Mouse (Mus musculus): ENCODE data around the gene Imp3. TPM values are rescaled to one million over a fixed set of nuclear protein-coding genes. Genes with fewer than 3 reads are reported as not detected.

The Imp3 gene
- total RNA-seq, 2 experiments from 2014 or later, result 52.4 to 53.2 TPM

DNA sequence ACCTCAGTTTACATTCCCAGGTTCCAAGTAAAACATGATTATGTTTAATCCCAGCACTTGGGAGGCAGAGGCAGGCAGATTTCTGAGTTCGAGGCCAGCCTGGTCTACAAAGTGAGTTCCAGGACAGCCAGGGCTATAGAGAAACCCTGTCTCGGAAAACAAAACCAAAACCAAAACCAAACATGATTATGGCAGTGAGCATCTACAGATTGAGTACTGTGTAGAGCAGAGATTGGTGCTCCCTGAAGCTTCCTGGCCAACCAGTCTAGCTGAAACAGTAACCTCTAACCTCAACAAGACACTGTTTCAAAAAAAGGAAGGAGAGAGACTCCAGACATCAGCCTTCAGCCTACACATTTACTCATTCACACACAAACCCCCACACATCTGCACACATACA lies 21.4 kb downstream of the Imp3 start:
- DNase-seq (ENCODE audit: low spot score in 2 of 2), result no peak

DNA sequence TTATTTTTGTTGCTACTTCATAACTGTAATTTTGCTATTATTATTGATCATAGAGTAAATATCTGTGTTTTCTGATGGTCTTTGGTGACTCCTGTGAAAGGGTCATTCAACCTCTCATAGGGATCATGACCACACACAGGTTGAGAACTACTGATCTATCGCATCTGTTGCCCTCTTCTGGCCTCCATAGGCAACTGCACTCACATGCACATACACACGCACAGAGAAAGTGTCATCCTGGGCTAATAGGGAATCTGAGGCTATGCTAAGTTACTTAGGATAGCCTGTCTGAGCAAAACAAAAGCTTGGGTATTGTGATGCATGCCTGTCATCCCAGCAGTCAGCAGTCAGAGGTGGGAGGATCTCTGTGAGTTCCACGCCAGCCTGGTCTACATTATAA lies 24.3 kb downstream of the Imp3 start:
- no peak for DNase-seq (ENCODE audit: low spot score in 2 of 2)

DNA sequence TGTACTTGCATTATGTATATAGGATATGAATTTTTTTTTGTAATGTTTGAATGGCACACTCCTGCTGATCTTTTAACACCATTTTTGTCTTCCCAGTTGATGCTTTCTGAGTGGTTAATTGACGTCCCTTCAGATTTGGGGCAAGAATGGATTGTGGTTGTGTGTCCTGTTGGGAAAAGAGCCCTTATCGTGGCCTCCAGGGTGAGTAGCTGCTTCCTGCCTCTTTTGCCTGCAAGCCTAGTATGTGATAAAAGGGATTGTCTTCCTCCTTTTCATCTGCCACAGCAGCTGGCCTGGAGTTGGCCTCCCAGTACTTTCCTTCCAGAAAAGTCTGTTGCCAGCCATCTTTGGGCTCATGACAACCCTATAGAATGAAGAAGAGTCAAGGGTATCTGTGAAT lies 32.9 kb downstream of the Imp3 start:
- DNase-seq (ENCODE audit: low spot score in 2 of 2), result no peak

DNA sequence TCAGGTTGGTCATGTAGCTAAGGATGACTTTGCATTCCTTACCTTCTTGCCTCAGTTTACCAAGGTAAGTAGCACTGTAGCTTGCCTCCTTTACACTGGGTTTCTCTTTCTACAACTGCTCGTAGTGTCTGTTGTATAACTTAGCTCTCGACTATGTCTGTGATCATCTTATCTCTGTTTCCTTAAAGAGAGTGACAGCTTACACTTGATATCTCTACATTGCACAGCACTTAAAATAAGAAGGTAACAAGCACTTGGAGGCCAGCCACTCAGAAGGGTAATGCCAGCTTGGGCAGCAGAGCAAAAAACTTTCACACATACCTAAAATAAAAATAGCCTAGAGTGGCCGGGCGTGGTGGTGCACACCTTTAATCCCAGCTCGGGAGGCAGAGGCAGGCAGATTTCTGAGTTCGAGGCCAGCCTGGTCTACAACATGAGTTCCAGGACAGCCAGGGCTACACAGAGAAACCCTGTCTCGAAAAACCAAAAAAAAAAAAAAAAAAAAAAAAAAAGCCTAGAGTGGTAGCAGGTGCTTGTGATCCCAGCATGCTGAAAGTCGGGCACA lies 36.8 kb downstream of the Imp3 start:
- no peak for DNase-seq (ENCODE audit: low spot score in 2 of 2)

DNA sequence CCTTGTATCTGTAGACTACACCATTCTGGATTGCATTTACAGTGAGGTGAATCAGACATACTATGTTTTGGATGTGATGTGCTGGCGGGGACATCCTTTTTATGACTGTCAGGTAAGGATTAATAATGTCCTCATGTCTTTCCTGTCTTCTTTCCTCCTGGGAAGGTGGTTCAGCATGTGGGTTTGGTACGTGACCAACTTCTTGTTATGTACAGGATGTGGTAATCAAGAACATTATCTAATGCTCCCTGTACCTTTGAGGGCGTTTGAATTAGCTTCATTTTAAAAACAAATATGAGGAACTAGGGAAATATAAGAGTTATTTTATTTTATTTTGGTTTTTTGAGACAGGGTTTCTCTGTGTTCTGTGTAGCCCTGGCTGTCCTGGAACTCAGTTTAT lies 37.9 kb downstream of the Imp3 start:
- DNase-seq (ENCODE audit: low spot score in 2 of 2), result no peak

DNA sequence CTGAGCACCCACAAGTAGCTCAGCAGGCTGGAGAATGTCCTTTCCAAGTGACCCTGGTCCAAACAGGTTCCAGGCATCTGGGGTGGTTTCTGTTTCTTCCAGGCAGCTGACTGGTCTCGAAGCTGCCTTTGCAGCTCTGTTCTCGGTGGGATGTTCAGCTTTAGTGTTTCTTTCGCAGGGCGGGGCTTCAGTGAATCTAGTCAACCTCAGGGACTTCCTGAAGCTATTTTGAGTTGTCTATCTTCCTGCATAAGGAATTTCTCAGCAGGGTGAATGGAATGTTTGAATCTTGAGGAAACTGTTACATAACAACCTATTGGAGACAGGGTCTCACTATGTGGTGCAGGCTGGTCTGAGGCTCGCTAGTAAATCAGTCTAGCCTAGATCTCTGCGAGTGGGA lies 42.9 kb downstream of the Imp3 start:
- no peak for DNase-seq (ENCODE audit: low spot score in 2 of 2)

DNA sequence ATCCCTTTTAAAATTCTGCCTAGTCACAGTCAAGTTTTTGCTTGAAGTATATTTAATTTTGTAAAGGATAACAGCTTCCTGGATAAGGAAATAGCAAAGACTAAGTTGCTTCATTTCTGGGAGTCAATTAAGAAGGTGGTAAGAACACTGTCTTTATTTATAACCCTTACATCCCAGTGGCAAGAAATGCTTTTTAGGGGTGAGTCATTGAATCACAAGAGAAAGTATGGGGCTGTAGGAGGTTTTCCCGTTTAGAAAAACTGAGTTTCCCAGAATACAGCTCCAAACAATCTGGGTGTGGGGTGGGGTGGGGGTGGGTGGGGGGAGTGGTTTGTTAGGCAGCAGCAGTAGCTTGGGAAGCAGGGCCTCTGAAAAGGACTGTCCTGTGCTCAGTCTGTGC lies 44.2 kb downstream of the Imp3 start:
- no peak for DNase-seq (ENCODE audit: low spot score in 2 of 2)

Other genes with a start within 250 kb of the Imp3 start
- 100 to 1,000 TPM; 293 to 311 TPM for gene Lingo1, start 141.0 kb upstream of the Imp3 start, total RNA-seq (2021)
- gene Odf3l1, start 72.8 kb upstream of the Imp3 start, total RNA-seq (2021), result not detected
- 10 to 100 TPM; 33.0 to 36.4 TPM for gene Cspg4, start 72.4 kb upstream of the Imp3 start, total RNA-seq (2021)
- gene Snx33, start 9.1 kb upstream of the Imp3 start, total RNA-seq (2021), result 1 to 10 TPM; 6.3 to 7.0 TPM
- gene Snupn, start 13.4 kb downstream of the Imp3 start, total RNA-seq (2021), result 10 to 100 TPM; 16.7 to 18.1 TPM
- gene Ptpn9, start 57.4 kb downstream of the Imp3 start, total RNA-seq (2021), result 10 to 100 TPM; 31.3 TPM
- gene Sin3a, start 134.6 kb downstream of the Imp3 start, total RNA-seq (2021), result 10 to 100 TPM; 27.3 to 29.7 TPM
- gene Man2c1, start 193.2 kb downstream of the Imp3 start, total RNA-seq (2021), result 100 to 1,000 TPM; 117 to 132 TPM
- 10 to 100 TPM in 1 of 2 experiments, 1 to 10 TPM in 1; 8.7 to 10.3 TPM for gene Neil1, start 210.8 kb downstream of the Imp3 start, total RNA-seq (2021)
- 10 to 100 TPM; 86.6 to 87.5 TPM for gene Commd4, start 220.9 kb downstream of the Imp3 start, total RNA-seq (2021)